Mouse (Mus musculus): ENCODE results near the gene Slx4.

DNA sequence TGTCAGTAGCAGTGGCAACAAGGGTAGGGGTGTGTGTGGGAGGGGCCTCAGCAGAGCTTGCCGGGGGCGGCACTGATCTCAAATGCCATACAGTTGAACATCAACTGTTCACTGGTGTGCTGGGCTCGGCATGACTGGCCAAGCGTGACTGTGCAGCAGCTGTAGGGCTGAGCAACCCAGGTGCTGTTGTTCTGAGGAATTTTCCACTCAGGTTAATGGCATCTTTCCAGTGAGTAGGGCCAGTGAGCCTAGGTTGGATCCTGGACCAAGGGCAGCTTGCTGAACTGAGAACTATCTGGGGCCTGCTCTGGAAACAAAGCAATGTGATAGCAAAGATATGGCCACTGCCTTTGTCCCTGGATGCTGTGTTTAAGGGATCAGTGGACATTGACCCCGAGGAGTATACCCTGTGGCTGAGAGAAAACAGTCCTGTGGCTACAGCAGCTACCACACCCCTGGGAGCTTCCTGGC is 25.8 kb upstream of the Slx4 start:
- TF ChIP-seq POLR2A (IDR thresholded peaks at IDR 0.05; ENCODE audit: low read depth, low read length) (no peak), CTCF (IDR thresholded peaks at IDR 0.05; ENCODE audit: extremely low read depth, insufficient read length, insufficient replicate concordance, low read depth, low read length) (no peak)
